Mouse (Mus musculus) CD4-positive, CD25-positive, alpha-beta regulatory T cell, adult 4 months (primary cell): ENCODE measurements around the gene Myo3a. TPM values are rescaled to one million over a fixed set of nuclear protein-coding genes. Genes with fewer than 3 reads are reported as not detected.

Source experiments
- ATAC-seq: one replicate; pipeline ENCODE4 v1.8.0; 2017
- polyA plus RNA-seq, 2 experiments: library from polyadenylated mRNA; unstranded; fragments of 100-300 nt; shearing (Covaris generic); gene quantifications; one replicate each; pipeline ENCODE4 v1.2.1; 2017

The Myo3a gene
- polyA plus RNA-seq, 2 experiments from 2014 or later, result not detected

DNA sequence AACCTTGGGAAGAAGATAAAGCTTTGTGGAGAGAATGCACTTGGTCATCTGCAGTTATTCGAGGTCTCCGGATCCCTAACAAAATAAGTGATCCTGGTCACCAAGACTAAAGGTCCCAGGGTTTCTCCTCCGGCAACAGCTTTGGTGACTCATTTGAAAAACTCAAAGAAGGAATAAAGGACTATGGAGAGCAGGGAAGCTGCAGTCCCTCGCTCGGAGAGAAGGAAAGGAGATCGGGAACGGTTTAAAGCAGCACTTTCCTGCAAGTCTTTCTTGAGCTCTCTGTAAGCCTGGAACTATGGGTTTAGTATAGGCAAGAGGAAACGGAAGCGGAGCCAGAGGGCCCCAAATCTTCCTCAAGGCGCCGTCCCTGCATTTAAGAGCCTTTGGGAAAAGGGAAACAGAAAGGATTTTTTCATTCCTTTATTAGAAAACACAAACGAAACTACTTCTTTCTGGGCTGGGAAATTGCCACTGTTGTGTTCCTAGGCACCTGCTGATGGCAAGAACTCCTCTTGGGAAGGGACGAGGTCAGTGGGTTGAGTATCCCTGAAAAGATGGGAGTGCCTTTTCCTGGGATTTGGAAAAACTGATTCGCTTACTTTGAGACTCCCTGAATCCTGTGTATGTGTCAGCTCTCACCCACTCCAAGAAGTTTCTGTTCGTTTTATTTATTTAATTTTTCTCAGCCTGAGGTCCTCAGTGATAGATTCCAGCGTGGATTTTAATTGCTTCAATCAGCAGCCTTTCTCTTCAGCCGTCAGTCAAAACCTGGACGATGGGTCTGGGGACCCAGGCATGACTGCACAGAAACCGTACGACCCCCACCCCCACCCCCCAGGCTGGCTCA, 393.9 kb downstream of the Myo3a start:
- no peak for ATAC-seq

DNA sequence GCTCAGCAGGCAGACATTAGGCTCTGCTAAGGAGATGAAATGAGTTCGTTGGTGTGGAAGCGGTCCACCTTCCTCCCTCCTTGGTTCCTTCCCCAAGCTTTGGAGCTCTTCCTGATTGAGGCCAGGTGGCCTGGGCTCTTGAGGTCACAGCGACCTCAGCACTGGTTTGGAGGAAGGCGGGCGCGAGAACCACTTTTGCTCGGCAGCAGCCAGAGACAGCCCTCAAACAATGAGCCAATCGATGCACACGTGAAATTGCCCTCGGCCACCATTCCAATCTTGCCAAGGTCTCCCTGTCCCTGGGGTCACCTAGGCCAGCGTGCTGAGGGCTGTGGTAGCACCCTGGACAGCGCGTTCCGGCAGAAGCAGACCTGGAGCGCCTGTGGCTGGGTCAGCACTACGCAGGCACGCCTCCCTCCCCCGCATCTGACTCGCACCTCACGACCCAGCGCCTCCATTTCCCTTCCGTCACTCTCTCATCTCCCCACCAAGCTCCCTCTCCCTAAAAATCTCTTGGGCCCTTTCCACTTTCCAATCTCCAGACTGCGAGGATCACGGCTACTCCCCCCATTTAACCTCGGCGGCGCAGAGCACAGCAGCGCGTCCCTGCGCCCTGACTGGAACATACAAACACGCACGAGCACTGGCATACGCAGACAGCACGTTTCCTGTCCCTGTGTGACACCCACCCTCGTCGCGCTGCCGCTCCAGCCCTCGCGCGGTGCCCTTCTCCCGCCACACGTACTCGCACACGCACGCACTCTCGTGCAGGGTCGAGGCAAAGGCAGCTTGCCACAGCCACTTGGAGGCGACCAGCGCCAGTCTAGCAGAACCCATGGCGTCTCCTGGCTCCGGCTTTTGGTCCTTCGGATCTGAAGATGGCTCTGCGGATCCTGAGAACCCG, 394.8 kb downstream of the Myo3a start, which contains the start of gene Gad2:
Gene Gad2, plus strand, starts transcription at position 378 of the 904 bp plus-strand sequence.
- ATAC-seq, result peak; percentile 77

DNA sequence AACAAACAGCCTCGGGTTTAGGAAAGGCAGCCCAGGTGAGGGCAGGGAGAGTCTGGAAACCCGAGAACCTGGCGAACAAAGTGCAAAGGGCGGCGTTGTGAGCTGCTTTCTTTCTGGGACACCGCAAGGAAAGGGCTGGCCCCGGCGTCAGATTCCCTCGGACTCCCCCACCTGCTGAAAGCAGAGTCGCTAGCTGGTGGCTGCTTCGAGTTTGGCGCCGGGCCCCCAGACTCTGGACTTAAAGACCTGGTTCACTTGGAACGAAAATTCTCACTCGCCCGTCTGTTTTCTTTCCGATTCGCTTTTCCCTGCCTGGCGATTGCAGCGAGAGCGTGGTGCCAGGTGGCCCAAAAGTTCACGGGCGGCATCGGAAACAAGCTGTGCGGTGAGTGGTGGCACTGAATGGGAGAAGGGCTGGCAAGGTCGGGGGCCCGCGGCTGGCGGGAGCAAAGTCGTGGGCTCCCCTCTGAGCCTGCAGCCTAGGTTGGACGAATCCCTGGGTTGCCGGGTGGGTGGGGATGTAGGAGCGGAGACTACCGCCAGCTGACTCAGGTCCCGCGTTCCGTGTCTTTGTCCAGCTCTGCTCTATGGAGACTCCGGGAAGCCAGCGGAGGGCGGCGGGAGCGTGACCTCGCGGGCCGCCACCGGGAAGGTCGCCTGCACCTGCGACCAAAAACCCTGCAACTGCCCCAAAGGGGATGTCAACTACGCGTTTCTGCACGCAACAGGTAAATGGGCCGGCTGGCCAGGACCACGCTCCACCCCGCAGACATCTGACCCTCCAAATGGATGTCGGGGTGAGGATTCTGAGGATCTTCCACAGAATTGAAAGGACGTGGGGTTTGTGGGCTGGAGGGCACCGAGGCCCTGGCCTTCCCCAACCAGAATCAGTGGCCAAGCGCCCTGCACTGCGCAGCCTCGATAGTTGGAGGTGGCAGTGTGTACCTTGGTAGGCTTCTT, 396.1 kb downstream of the Myo3a start:
- ATAC-seq, result no peak

- ATAC-seq, result no peak
These were observed 397.1 kb downstream of the Myo3a start for GRCm38 (mm10) chr2:22624188-22624975.

GRCm38 (mm10) chr2:22625096-22625960, 398.0 kb downstream of the Myo3a start:
- ATAC-seq, result no peak

- no peak for ATAC-seq
These were observed 399.9 kb downstream of the Myo3a start for GRCm38 (mm10) chr2:22627147-22627666.

DNA sequence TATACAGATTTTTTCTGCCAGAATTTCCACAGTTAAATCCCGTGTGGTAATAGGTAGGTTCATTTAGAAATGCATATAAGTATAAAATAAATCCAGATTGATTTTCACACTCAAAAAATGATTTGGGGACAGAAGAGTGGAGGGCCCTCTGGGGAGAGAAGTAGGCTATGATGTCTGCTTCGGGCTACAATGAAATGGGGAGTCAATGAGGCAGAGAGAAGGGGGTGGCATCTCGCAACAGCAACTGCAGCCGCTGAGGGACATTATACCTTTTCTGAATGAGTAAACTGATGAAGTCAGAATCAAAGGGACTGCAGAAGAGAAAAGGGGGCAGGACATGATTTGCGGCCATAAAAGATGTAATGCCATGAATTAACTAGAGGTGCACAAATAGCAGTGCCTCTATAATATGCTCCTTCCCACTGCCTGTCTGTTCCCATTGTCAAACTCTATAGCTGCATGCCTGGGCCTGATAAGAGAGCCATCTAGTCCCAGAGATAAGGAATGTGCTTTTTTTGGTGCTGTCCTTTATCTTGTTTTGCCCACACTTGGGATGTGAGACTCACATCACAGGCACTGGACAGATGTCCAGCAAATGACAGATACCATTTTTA, 400.6 kb downstream of the Myo3a start:
- no peak for ATAC-seq

DNA sequence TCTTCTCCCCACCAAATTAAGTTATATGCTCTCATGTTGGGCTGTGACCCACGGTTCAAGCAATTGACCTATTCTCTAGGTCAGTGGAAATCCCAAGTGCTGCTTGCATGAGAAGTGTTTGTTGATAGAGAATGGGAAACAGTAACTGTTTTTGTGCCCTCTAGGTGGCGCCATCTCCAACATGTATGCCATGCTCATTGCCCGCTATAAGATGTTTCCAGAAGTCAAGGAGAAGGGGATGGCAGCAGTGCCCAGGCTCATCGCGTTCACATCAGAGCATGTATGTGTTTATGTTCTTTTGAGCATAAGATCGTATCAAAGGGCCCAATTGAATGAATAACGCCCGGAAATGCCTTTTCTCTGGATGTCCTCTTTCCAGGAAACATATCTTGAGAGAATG, 407.5 kb downstream of the Myo3a start:
- peak; percentile 56 for ATAC-seq

GRCm38 (mm10) chr2:22646134-22646533, 418.8 kb downstream of the Myo3a start:
- no peak for ATAC-seq

DNA sequence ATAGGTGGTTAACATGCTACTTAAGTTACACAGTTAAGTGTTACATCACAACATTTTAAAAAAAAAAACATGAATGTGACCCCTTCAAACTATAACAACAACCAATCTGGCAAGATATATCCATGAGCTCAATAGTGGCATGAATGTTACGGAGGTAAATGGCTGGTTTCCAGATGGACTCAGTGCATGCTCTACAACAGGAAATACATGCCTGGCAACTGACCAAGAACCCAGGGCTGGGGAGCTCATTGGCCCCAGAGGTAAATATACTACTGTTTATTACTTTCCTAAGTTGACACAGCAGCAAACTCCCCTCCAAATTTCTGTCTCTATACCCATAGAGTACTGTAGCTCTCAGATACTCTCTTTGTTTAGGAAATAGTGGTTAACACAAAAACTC, 421.1 kb downstream of the Myo3a start:
- ATAC-seq, result no peak

DNA sequence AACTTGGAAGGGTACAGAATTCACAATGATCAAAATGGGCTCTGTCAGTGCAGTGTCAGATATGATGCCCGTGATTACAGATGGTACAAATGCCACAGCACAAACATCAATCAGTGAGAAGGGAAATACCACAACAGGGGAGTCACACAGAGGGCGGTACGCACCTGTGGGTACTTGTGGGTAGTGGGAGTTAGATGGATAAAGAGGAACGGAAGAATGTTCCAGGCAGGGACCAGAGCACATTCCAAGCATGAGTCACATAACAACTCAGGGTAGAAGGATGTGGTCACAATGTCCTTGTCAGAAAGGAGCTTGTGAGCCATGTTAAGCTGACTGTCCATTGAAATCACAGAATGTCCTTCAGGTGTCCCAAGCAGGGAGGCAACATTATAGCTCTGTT, 424.5 kb downstream of the Myo3a start:
- ATAC-seq, result no peak

- no peak for ATAC-seq
These were observed 436.4 kb downstream of the Myo3a start for GRCm38 (mm10) chr2:22663731-22664130.
